Mouse (Mus musculus) cerebellum, adult (tissue): ENCODE data around the gene Adcy10.

ENCODE experiments used
- ATAC-seq: cut with Nextera tagmentation; 2 replicates; pipeline ENCODE4 v1.9.2; 2017; ENCODE audit warnings: mild to moderate bottlenecking, moderate library complexity, mixed read lengths; ENCODE audit not compliant: insufficient number of reproducible peaks, low FRiP score, low TSS enrichment

The Adcy10 gene

GRCm38 (mm10) chr1:165510161-165510560, 25.2 kb downstream of the Adcy10 start:
- no peak for ATAC-seq

GRCm38 (mm10) chr1:165520716-165521115, 35.7 kb downstream of the Adcy10 start:
- no peak for ATAC-seq

- ATAC-seq: no peak
Measured at GRCm38 (mm10) chr1:165536079-165536675, 51.2 kb downstream of the Adcy10 start.

- no peak for ATAC-seq
Measured at GRCm38 (mm10) chr1:165537241-165537807, 52.3 kb downstream of the Adcy10 start.

- ATAC-seq: no peak
Measured at GRCm38 (mm10) chr1:165556711-165557110, 71.7 kb downstream of the Adcy10 start.

- ATAC-seq: peak; percentile 86
Measured at GRCm38 (mm10) chr1:165559073-165559472, 74.1 kb downstream of the Adcy10 start.

- no peak for ATAC-seq
Measured at GRCm38 (mm10) chr1:165565283-165565682, 80.3 kb downstream of the Adcy10 start.

- ATAC-seq: no peak
Measured at GRCm38 (mm10) chr1:165567466-165567865, 82.5 kb downstream of the Adcy10 start.

GRCm38 (mm10) chr1:165576005-165576404, 91.0 kb downstream of the Adcy10 start:
- ATAC-seq: no peak

GRCm38 (mm10) chr1:165576459-165577112, 91.6 kb downstream of the Adcy10 start:
- no peak for ATAC-seq

- ATAC-seq: no peak
Measured at GRCm38 (mm10) chr1:165579332-165579731, 94.3 kb downstream of the Adcy10 start.

- ATAC-seq: no peak
Measured at GRCm38 (mm10) chr1:165581255-165581654, 96.3 kb downstream of the Adcy10 start.

- peak; percentile 94 for ATAC-seq
Measured at GRCm38 (mm10) chr1:165583529-165584184, 98.7 kb downstream of the Adcy10 start.

GRCm38 (mm10) chr1:165585389-165586104, 100.6 kb downstream of the Adcy10 start:
- no peak for ATAC-seq

- ATAC-seq: no peak
Measured at GRCm38 (mm10) chr1:165586366-165586765, 101.4 kb downstream of the Adcy10 start.

GRCm38 (mm10) chr1:165587845-165588244, 102.9 kb downstream of the Adcy10 start:
- ATAC-seq: no peak

GRCm38 (mm10) chr1:165589280-165590048, 104.5 kb downstream of the Adcy10 start:
- no peak for ATAC-seq

GRCm38 (mm10) chr1:165590760-165591159, 105.8 kb downstream of the Adcy10 start:
- no peak for ATAC-seq

- ATAC-seq: no peak
Measured at GRCm38 (mm10) chr1:165592295-165593082, 107.5 kb downstream of the Adcy10 start.
